Mouse (Mus musculus): ENCODE data around the gene A4galt. TPM values are rescaled to one million over a fixed set of nuclear protein-coding genes. Genes with fewer than 3 reads are reported as not detected.
"Not testable (repeated sequence)": the region's sequence is repeated elsewhere in the genome, so short reads cannot be mapped to it uniquely, and the experiment has no call there.

A4galt gene
- total RNA-seq (2022) = 1 to 10 TPM; 3.2 to 5.9 (median 5.4) TPM

DNA sequence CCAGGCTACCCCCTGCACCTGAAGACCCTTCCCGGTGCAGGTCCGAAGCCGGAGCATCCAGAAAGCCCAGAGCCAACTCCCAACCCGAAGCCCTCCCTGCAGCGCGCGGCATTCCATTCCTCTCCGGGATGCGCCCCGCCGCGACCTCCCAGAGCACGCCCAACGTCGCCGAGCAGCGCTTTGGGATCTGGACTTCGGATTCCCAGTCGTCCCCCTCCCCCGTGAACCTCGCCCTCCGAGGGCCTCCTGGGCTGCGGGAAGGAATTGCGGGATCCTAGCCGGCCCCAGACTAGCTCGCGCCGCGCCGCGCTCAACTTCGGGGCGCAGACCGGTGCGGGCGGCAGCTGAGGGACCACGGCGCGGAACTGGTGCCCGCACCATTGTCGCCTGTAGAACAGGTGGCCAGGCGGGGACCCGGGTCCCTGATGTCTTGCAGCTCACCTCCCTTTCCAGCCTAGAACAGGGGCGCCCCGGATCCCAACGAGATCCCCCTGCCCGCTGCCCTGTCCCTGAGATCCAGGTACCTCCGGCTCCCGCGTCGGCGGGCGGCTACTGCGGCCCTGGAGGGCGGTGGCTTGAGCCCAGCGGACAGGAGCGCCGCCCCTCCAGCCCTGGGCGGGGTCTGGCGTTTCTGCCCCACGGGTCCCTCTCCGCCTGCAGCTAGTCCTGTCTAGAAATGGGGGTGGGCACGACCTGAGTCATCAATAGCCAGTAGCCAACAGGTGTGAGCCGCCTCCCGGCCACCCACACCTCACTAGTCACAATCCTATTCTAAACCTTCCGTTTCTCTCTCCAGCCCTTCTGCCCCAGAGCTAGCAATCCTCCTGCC is at the start of gene A4galt:
A4galt (minus strand) TSS at position 599 of the 829 bp plus-strand sequence.
- DNase-seq (ENCODE audit: low spot score in 2 of 2) = no peak

GRCm38 (mm10) chr15:83299916-83300582 is 48.5 kb upstream of the A4galt start:
- no peak for DNase-seq (ENCODE audit: low spot score in 2 of 2)

DNA sequence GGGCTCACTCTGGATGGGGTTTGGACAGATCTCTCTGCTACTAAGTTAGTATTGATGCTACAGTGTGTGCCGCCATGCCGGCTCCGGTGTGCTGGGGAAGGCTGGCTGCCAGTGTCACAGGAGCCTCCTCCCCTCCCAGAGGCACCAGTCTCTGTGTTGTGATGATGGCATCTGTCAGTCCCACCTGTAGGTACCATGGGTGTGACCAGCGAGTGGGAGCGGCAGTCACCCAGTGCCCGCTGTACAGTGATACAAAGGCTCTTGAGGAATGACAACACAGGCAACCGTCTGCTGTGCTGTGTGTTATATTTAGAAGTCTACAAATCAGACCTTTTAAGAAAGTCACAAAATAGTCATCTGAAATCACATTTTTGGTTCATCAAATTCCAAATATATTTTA is 47.9 kb upstream of the A4galt start:
- DNase-seq (ENCODE audit: low spot score in 2 of 2) = no peak

GRCm38 (mm10) chr15:83298810-83299209 is 47.2 kb upstream of the A4galt start:
- DNase-seq (ENCODE audit: low spot score in 2 of 2) = no peak

- no peak for DNase-seq (ENCODE audit: low spot score in 2 of 2)
Measured at GRCm38 (mm10) chr15:83298313-83298712, 46.7 kb upstream of the A4galt start.

- DNase-seq (ENCODE audit: low spot score in 2 of 2) = no peak
Measured at GRCm38 (mm10) chr15:83296771-83297311, 45.3 kb upstream of the A4galt start.

DNA sequence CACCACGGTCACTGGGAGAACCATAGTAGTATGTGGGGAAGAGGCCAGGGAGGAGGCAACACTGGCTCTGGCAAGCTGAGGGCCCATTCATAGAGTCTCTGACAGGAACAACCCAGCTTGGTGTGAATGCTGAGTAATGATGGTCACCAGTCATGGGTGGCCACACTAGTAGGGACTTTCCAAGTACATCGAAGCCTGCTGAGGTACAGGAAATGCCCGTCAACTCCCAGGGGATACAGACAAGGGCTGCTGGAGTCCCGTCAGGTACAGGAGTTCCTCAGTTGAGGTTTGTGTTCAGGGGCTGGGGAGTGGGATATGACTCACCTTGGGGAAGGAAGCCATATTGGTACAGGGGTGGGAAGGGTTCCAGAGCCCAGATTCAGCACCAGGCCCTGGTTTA is 44.5 kb upstream of the A4galt start:
- no peak for DNase-seq (ENCODE audit: low spot score in 2 of 2)

DNA sequence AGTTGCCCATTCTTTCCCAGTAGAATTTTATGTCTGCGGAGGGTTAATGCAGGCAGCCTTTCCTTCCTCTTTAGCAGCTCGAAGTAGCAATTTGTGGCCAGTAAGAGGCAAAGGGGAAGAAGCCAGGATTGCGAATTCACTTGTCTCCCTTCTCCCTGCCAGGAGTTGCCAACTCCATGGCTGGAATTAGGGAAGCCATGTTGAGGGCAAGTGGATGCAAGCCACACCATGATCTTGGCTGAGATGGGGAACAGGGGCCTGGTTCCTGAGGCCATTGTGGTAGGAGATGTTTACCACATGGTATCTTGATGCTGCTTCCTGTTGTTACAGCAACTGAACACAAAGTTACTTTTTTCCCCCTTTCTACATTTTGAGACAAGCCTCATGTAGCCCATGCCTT is 43.4 kb upstream of the A4galt start:
- no peak for DNase-seq (ENCODE audit: low spot score in 2 of 2)

GRCm38 (mm10) chr15:83293706-83294645 is 42.4 kb upstream of the A4galt start:
- DNase-seq (ENCODE audit: low spot score in 2 of 2) = no peak

DNA sequence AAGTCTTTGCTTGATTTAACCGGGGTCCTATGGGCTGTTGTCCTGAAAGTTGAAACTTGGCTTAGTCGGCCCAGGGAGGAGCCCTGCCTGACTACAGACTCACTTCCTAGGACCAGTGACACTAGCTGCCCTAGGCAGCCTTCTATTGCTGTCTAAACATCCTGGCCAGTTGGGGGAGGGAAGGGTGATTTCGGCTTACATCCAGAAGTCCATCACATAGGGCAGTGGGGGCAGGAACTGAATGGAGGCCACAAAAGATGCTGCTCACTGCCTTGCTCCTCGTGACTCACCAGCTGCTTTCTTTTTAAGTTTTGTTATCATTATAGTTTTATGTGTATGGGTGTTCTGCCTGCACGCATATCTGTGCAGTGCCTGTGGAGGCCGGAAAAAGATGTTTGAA is 41.6 kb upstream of the A4galt start:
- no peak for DNase-seq (ENCODE audit: low spot score in 2 of 2)

GRCm38 (mm10) chr15:83292261-83293056 is 40.9 kb upstream of the A4galt start:
- no peak for DNase-seq (ENCODE audit: low spot score in 2 of 2)

DNA sequence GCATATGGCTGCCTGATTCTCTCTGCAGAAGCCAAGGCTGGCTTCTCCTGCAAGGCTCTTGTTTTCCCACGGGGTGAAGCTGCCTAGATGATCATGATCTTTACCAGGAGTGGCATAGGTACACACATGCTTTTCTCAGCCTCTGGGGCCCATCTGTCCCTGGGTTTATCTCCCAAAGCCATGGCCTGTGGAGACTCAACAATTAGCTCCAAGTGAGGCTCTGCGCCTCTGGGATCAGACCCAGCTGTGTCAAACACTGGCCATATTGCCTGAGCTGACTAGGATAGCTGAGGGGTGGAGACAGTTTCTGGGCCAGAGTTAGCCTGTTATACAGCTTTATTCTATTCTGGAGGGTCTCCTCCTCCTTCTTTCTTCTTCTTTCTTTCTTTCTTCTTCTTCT is 39.3 kb upstream of the A4galt start:
- no peak for DNase-seq (ENCODE audit: low spot score in 2 of 2)

- no peak for DNase-seq (ENCODE audit: low spot score in 2 of 2)
Measured at GRCm38 (mm10) chr15:83284828-83285227, 33.3 kb upstream of the A4galt start.

DNA sequence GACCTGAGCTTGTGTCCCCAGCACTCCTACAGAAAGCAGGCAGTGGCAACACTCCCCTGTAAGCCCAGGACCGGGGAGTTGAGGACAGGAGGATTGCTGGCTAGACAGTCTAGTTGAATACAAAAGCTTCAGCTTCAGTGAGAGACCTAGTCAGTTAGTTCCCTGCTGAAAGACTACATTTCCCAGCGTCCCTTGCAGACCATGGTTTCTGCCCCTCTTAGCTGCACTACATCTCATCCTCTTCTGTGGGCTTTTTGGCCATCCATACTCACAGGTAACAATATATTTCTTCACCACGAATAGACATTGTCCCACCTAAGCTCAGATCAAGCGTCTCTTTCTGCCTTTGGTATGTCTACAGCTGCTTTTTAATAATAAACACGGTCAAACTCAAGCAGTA is 30.8 kb upstream of the A4galt start:
- no peak for DNase-seq (ENCODE audit: low spot score in 2 of 2)

GRCm38 (mm10) chr15:83281303-83281702 is 29.7 kb upstream of the A4galt start:
- DNase-seq (ENCODE audit: low spot score in 2 of 2) = no peak

DNA sequence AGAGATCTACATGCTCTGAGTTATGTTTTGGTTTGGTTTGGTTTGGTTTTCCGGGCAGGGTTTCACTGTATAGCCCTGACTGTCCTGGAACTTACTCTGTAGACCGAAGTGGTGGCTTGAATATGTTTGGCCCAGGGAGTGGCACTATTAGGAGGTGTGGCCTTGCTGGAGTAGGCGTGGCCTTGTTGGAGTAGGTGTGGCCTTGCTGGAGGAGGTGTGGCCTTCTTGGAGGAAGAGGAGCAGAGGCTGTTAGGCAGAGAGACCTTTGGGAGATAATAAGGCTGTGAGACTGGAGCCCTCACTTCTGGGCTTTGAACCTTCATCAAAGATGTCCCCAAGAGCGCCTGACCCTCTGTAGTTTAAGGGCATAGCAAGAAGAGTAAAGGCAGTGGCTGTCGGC is 27.0 kb upstream of the A4galt start:
- no peak for DNase-seq (ENCODE audit: low spot score in 2 of 2)

- peak in 1 of 2 experiments; percentile 77 for DNase-seq (ENCODE audit: low spot score in 2 of 2)
Measured at GRCm38 (mm10) chr15:83277451-83277850, 25.9 kb upstream of the A4galt start.

GRCm38 (mm10) chr15:83274237-83274636 is 22.7 kb upstream of the A4galt start:
- DNase-seq (ENCODE audit: low spot score in 2 of 2) = not testable (repeated sequence)

DNA sequence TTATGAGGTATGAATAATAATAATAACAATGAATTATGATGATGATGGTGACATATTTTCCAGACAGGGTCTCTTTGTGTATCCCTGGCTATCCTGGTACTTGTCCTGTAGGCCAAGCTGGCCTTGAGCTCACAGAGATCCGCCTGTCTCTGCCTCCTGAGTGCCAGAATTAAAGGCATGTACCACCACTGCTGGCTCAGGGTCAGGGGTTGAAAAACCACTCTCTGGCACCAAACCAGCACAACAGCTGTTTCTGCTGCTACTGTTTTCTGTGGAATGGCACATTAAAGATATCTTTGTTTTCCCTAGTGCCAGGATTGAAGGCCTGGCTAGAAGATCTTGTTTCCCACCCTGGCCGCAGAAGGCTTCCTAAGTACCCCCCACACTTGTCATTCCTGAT is 21.4 kb upstream of the A4galt start:
- no peak for DNase-seq (ENCODE audit: low spot score in 2 of 2)

- not testable (repeated sequence) for DNase-seq (ENCODE audit: low spot score in 2 of 2)
Measured at GRCm38 (mm10) chr15:83271221-83271620, 19.6 kb upstream of the A4galt start.

- not testable (repeated sequence) for DNase-seq (ENCODE audit: low spot score in 2 of 2)
Measured at GRCm38 (mm10) chr15:83269985-83270384, 18.4 kb upstream of the A4galt start.
